Mouse (Mus musculus): Measurements from ENCODE around the gene Gprc5b. TPM values are rescaled to one million over a fixed set of nuclear protein-coding genes. Genes with fewer than 3 reads are reported as not detected.

The Gprc5b gene
- polyA plus RNA-seq, 1 experiment = 18.9 TPM

- no peaks in the 10 kb centered on the region for H3K36me3 ChIP-seq (ENCODE audit: control insufficient read depth, insufficient read depth, low read length)
Observed at GRCm38 (mm10) chr7:119015736-119016135, 20.7 kb upstream of the Gprc5b start.

GRCm38 (mm10) chr7:119010854-119011529, 16.0 kb upstream of the Gprc5b start:
- H3K4me1 ChIP-seq (ENCODE audit: control insufficient read depth, insufficient read depth, low read length) = no peaks in the 10 kb centered on the region
- TF ChIP-seq POLR2A (IDR thresholded peaks at IDR 0.05; ENCODE audit: low read depth, low read length) (no peak), CTCF (conservative IDR thresholded peaks at IDR 0.05; ENCODE audit: insufficient read depth, insufficient read length, low read depth, low read length) (peak; percentile 79)
- H3K36me3 ChIP-seq (ENCODE audit: control insufficient read depth, insufficient read depth, low read length) = no peaks in the 10 kb centered on the region
- H3K4me3 ChIP-seq (ENCODE audit: insufficient read depth, low read depth, low read length) = no peak overlapping the region
- no peaks in the 10 kb centered on the region for H3K27me3 ChIP-seq (replicated peaks; ENCODE audit: control insufficient read depth, insufficient read depth, low read length)
- no peak overlapping the region for H3K27ac ChIP-seq (ENCODE audit: insufficient read depth, low read depth, low read length)
- 16% methylated on average over 5 of the region's 5 CpGs for WGBS
- peak; percentile 67 for DNase-seq

More at GRCm38 (mm10) chr7:119015736-119016135, 20.7 kb upstream of the Gprc5b start:
- TF ChIP-seq CTCF (conservative IDR thresholded peaks at IDR 0.05; ENCODE audit: insufficient read depth, insufficient read length, low read depth, low read length) = peak; percentile 70
- TF ChIP-seq POLR2A (IDR thresholded peaks at IDR 0.05; ENCODE audit: low read depth, low read length) = no peak
- peak; percentile 24 for DNase-seq
- Histone ChIP-seq H3K4me1 (ENCODE audit: control insufficient read depth, insufficient read depth, low read length) (no peaks in the 10 kb centered on the region), H3K27me3 (replicated peaks; ENCODE audit: control insufficient read depth, insufficient read depth, low read length) (no peaks in the 10 kb centered on the region), H3K27ac (ENCODE audit: insufficient read depth, low read depth, low read length) (no peak overlapping the region), H3K4me3 (ENCODE audit: insufficient read depth, low read depth, low read length) (no peak overlapping the region)
- WGBS = 9% methylated on average over 3 of the region's 3 CpGs

GRCm38 (mm10) chr7:119002501-119002900, 7.5 kb upstream of the Gprc5b start:
- no peak overlapping the region for H3K27ac ChIP-seq (ENCODE audit: insufficient read depth, low read depth, low read length)
- no peaks in the 10 kb centered on the region for H3K36me3 ChIP-seq (ENCODE audit: control insufficient read depth, insufficient read depth, low read length)
- WGBS = 19% methylated on average over 2 of the region's 2 CpGs
- H3K4me3 ChIP-seq (ENCODE audit: insufficient read depth, low read depth, low read length) = no peak overlapping the region
- H3K27me3 ChIP-seq (replicated peaks; ENCODE audit: control insufficient read depth, insufficient read depth, low read length) = no peaks in the 10 kb centered on the region
- no peaks in the 10 kb centered on the region for H3K4me1 ChIP-seq (ENCODE audit: control insufficient read depth, insufficient read depth, low read length)
- DNase-seq = peak; percentile 50
- TF ChIP-seq CTCF (conservative IDR thresholded peaks at IDR 0.05; ENCODE audit: insufficient read depth, insufficient read length, low read depth, low read length) = no peak
- no peak for TF ChIP-seq POLR2A (IDR thresholded peaks at IDR 0.05; ENCODE audit: low read depth, low read length)

GRCm38 (mm10) chr7:119001965-119002364, 7.0 kb upstream of the Gprc5b start:
- no peaks in the 10 kb centered on the region for H3K36me3 ChIP-seq (ENCODE audit: control insufficient read depth, insufficient read depth, low read length)
- 33% methylated on average over 2 of the region's 2 CpGs for WGBS

GRCm38 (mm10) chr7:118999857-119000256, 4.8 kb upstream of the Gprc5b start:
- 64% methylated on average over 2 of the region's 2 CpGs for WGBS
- H3K4me3 ChIP-seq (ENCODE audit: insufficient read depth, low read depth, low read length) = no peak overlapping the region
- no peaks in the 10 kb centered on the region for H3K36me3 ChIP-seq (ENCODE audit: control insufficient read depth, insufficient read depth, low read length)
- no peaks in the 10 kb centered on the region for H3K27me3 ChIP-seq (replicated peaks; ENCODE audit: control insufficient read depth, insufficient read depth, low read length)
- H3K27ac ChIP-seq (ENCODE audit: insufficient read depth, low read depth, low read length) = no peak overlapping the region
- DNase-seq = peak; percentile 53
- TF ChIP-seq CTCF (conservative IDR thresholded peaks at IDR 0.05; ENCODE audit: insufficient read depth, insufficient read length, low read depth, low read length) (no peak), POLR2A (IDR thresholded peaks at IDR 0.05; ENCODE audit: low read depth, low read length) (no peak)
- H3K4me1 ChIP-seq (ENCODE audit: control insufficient read depth, insufficient read depth, low read length) = no peaks in the 10 kb centered on the region

More at GRCm38 (mm10) chr7:119001965-119002364, 7.0 kb upstream of the Gprc5b start:
- Histone ChIP-seq H3K27me3 (replicated peaks; ENCODE audit: control insufficient read depth, insufficient read depth, low read length) (no peaks in the 10 kb centered on the region), H3K4me1 (ENCODE audit: control insufficient read depth, insufficient read depth, low read length) (no peaks in the 10 kb centered on the region), H3K27ac (ENCODE audit: insufficient read depth, low read depth, low read length) (no peak overlapping the region), H3K4me3 (ENCODE audit: insufficient read depth, low read depth, low read length) (no peak overlapping the region)
- TF ChIP-seq POLR2A (IDR thresholded peaks at IDR 0.05; ENCODE audit: low read depth, low read length) (no peak), CTCF (conservative IDR thresholded peaks at IDR 0.05; ENCODE audit: insufficient read depth, insufficient read length, low read depth, low read length) (no peak)
- no peak for DNase-seq

GRCm38 (mm10) chr7:118996137-118996837, 1.3 kb upstream of the Gprc5b start:
- no peak overlapping the region for H3K4me3 ChIP-seq (ENCODE audit: insufficient read depth, low read depth, low read length)
- peak; percentile 86 for DNase-seq
- no peaks in the 10 kb centered on the region for H3K27me3 ChIP-seq (replicated peaks; ENCODE audit: control insufficient read depth, insufficient read depth, low read length)
- H3K27ac ChIP-seq (ENCODE audit: insufficient read depth, low read depth, low read length) = no peak overlapping the region
- 8% methylated on average over 13 of the region's 13 CpGs for WGBS
- TF ChIP-seq CTCF (conservative IDR thresholded peaks at IDR 0.05; ENCODE audit: insufficient read depth, insufficient read length, low read depth, low read length) = peak; percentile 98
- TF ChIP-seq POLR2A (IDR thresholded peaks at IDR 0.05; ENCODE audit: low read depth, low read length) = no peak
- no peaks in the 10 kb centered on the region for H3K4me1 ChIP-seq (ENCODE audit: control insufficient read depth, insufficient read depth, low read length)
- no peaks in the 10 kb centered on the region for H3K36me3 ChIP-seq (ENCODE audit: control insufficient read depth, insufficient read depth, low read length)

GRCm38 (mm10) chr7:118995671-118996070, 660 bp upstream of the Gprc5b start:
- WGBS = 13% methylated on average over 14 of the region's 14 CpGs
- H3K27me3 ChIP-seq (replicated peaks; ENCODE audit: control insufficient read depth, insufficient read depth, low read length) = no peaks in the 10 kb centered on the region
- no peak overlapping the region for H3K4me3 ChIP-seq (ENCODE audit: insufficient read depth, low read depth, low read length)
- no peak overlapping the region for H3K27ac ChIP-seq (ENCODE audit: insufficient read depth, low read depth, low read length)
- TF ChIP-seq POLR2A (IDR thresholded peaks at IDR 0.05; ENCODE audit: low read depth, low read length) (no peak), CTCF (conservative IDR thresholded peaks at IDR 0.05; ENCODE audit: insufficient read depth, insufficient read length, low read depth, low read length) (no peak)
- DNase-seq = no peak
- no peaks in the 10 kb centered on the region for H3K4me1 ChIP-seq (ENCODE audit: control insufficient read depth, insufficient read depth, low read length)
- H3K36me3 ChIP-seq (ENCODE audit: control insufficient read depth, insufficient read depth, low read length) = no peaks in the 10 kb centered on the region
